Mouse (Mus musculus): ENCODE measurements around the gene Eef1e1. TPM values are rescaled to one million over a fixed set of nuclear protein-coding genes. Genes with fewer than 3 reads are reported as not detected.
"Not testable (repeated sequence)": the region's sequence is repeated elsewhere in the genome, so short reads cannot be mapped to it uniquely, and the experiment has no call there.

Eef1e1 gene
- 10 to 100 TPM; 28.7 to 32.4 TPM for total RNA-seq (2021)

DNA sequence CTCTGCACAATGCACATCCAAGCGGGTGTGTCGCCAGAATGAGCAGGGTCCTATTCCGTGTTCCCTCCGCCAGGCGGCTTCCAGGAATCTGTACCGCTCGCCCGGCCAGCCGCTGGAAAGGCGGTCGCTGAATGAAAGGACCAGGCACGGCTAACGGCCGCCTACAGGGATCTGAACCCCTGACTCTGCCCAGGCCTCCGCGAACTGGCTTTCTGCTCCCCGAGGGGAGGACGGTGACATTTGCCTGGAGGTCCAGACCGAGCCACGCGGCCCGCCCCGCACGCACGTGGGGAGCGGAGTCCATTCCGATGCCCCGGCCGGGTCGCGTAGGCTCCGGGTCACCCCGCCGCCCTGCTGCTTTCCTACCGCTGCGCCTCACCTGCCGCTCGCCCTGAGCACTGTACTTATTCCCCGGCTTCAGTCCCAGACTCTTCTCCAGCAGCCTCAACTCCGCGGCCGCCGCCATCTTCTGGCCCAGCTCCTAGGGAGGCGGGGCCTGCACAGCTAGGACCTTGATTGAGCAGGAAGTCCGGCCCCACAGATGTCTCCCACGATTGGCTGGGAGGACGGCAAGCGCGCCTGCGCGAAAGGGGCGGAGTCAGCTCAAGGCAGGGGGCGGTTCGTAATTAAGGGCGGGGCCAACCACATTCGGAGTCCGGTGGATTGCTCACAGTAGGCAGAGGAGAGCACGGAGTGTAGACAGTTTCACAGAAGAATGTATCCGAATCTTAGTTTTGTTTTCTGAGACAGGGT, at the start of gene Eef1e1:
Eef1e1 (minus strand) TSS at position 531 of the 753 bp plus-strand sequence.
- DNase-seq (ENCODE audit: low spot score in 2 of 2) = peak; percentile 92 to 97
- intact Hi-C loops (cut with DNase I) = loop anchor here (2.0 kb wide), 1 partner anchor 24 kb away; the partner anchor contains the start of gene Bloc1s5

DNA sequence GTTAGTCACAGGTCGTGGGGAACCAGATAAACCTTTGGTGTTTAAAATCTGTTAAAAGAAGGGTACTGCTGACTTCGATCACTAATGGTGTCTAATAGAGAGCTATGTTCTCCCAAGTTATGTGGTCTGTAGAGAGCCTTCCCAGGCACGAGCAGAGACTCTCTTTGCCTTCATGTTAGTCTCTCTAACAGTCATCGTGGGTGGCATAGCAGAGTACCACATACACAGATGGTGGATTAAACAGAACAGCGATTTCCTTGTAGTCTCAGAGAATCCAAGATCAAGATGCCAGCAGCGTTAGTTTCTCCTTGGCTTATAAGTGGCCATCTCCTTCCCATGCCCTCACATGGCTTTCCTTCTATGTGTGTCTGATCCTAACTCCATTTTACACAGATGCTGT, 32.0 kb upstream of the Eef1e1 start:
- DNase-seq (ENCODE audit: low spot score in 2 of 2) = no peak
- intact Hi-C loops (cut with DNase I) = loop anchor here (1.0 to 5.0 kb wide), 2 partner anchors 75 to 271 kb away; partner anchors contain the start of gene Slc35b3

DNA sequence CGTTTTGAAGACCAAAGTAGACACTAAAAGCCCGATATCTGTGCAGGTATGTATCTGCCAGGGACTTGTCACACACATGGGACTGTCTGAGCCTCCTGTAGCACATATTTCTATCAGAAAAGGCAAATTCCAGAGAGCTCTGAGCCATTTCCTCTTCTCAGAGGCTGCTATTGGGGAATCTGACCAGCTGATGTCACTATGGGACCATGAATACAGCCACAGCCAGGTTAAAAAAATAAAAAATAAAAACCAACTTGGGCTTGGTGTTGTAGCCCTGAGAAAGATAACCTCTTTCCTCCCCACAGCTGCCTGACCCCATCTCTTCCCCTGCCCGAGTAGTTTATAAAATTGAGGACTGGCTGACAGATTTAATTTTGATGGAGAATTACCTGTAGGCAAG, 31.2 kb upstream of the Eef1e1 start:
- peak; percentile 54 to 74 for DNase-seq (ENCODE audit: low spot score in 2 of 2)

DNA sequence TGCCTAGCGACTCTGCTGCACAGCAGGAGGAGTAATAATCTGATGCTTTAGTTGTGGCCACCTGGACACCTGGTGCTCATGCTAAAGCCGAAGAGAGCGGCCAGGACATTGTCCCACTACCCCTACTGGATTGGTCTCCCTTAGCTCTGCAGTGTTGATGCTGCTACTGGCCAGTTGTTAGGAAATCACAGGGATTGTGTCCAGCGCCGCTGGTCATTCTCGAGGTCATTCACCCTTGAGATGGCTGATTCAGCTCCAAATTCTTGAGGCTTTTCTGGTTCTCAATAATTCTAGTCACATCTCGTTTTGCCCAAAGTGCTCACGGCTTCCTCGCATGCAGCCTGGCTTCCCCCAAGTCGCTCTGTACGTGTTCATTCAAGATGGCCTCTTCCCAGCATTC, 29.9 kb upstream of the Eef1e1 start:
- intact Hi-C loops (cut with DNase I) = loop anchor here (2.0 kb wide), 1 partner anchor 494 kb away; no protein-coding TSS in a partner anchor
- DNase-seq (ENCODE audit: low spot score in 2 of 2) = no peak

More for the DNA sequence above, 31.2 kb upstream of the Eef1e1 start:
- intact Hi-C loops (cut with DNase I) = loop anchor here (1.0 to 5.0 kb wide), 2 partner anchors 76 to 272 kb away; partner anchors contain the start of gene Slc35b3

DNA sequence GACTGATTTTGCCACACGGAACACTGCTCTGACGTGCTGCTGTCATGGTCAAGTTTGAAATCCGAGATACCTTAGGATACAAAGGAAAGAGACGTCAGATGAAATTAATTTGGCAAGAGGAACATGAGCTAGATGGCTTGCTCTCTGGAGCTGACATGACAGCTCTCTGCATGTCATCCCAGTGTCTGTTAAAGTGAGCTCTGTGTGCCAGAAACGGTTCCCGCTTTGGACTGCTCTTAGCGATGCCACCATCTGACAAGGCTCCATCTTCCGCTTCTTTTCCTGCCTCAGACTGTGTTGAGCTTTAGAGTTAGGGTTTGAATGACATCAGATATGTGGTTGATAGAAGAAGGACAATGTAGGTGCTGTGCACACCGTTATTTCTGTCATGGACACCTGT, 13.5 kb upstream of the Eef1e1 start:
- DNase-seq (ENCODE audit: low spot score in 2 of 2) = no peak

DNA sequence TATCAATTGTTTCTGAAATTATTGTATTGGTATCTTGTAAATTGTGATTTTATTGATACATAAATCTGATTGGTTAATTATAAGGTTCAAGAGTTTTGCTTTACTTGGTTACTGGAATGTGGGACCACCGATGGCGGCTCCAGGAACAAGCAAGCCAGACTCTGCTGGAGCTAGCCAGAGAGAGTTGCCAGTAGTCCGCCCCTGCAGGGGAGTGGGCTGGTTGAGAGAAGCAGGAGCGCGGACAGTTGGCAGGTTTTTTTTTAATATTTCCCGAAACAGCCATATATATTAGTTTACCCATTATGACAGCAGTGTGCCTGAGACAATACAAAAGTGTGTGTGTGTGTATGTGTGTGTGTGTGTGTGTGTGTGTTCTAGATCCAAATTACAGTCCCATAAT, 12.6 kb upstream of the Eef1e1 start:
- intact Hi-C loops (cut with DNase I); DNase-seq (ENCODE audit: low spot score in 2 of 2): not testable (repeated sequence)

More for the DNA sequence above, 13.5 kb upstream of the Eef1e1 start:
- intact Hi-C loops (cut with DNase I) = no loop called here

DNA sequence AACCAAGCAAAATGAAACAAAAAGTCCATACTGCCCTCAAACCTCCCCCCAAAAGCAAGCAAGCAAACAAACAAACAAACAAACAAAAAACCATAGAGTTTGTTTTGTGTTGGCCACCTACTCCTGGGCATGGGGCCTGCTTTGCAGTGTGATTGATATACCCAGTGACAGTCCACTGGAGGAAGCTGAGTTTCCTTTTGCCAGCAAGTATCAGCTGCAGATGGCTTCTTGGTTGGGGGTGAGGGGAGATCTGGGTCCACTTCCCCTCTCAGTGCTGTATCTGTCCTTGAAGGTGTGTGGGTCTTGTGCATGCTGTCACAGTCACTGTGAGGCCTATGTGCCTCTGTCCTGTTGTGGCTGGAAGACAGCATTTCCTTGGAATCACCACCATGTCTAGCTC, 11.2 kb upstream of the Eef1e1 start:
- intact Hi-C loops (cut with DNase I) = no loop called here
- DNase-seq (ENCODE audit: low spot score in 2 of 2) = no peak

DNA sequence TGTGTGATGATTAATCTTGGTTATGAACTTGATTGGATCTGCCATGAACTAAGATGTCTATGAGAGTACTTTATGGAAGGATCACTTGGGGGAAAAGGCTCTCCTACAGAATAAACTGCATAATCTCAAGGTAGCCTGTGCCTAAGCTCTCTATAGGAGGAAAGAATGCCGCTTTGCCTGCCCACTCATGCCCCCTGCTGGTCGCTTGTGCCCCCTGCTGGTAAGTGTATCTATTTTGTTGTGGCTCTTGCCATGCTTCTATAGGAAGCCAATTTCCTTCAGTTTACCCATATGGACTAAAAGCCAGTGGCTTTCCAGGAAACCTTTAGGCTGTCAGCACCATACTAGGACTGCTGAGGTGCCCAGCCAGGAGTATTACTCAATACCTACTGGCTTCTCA, 9.7 kb upstream of the Eef1e1 start:
- intact Hi-C loops (cut with DNase I) = no loop called here
- peak in 1 of 2 experiments; percentile 4 for DNase-seq (ENCODE audit: low spot score in 2 of 2)

DNA sequence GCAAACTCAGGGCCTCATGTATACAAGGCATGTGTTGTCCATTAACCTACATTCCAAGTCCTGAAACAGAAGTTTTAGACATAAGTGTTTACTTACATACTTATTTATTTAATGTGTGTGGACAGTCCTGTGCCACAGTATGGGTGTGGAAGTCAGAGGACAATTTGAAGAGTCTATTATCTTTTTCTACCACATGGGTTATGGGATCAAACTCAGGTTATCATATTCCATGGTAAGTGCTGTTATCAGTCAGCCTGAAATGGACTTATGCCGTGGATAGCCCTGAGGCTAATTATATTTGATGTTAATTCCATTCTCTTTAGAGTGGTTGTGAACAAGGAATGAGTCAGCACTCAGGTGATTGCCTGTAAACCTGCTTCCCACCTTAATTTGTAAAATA, 5.9 kb upstream of the Eef1e1 start:
- intact Hi-C loops (cut with DNase I) = no loop called here
- DNase-seq (ENCODE audit: low spot score in 2 of 2) = no peak

DNA sequence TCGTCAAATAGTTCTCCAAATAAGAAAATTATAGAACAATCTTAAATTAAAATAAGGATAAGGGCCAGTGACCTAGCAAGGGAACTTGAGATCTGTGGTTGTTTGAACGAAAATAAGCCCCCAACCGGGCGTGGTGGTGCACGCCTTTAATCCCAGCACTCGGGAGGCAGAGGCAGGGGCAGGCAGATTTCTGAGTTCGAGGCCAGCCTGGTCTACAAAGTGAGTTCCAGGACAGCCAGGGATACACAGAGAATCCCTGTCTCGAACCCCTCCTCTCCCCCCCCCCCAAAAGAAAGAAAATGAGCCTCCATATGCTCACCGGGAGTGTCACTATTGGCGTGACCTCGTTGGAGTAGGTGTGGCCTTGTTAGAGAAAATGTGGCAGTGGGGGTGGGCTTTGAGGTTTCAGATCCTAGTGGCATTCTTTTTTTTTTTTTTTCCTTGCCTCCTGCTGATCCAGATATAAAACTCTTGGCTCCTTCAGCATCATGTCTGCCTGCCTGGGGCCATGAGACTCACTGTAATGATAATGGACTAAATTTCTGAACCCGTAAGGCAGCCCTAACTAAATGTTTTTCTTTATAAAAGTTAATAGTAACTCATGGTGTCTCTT, 772 bp upstream of the Eef1e1 start:
- no peak for DNase-seq (ENCODE audit: low spot score in 2 of 2)
- intact Hi-C loops (cut with DNase I) = loop anchor here (2.0 kb wide), 1 partner anchor 25 kb away; the partner anchor contains the start of gene Bloc1s5

DNA sequence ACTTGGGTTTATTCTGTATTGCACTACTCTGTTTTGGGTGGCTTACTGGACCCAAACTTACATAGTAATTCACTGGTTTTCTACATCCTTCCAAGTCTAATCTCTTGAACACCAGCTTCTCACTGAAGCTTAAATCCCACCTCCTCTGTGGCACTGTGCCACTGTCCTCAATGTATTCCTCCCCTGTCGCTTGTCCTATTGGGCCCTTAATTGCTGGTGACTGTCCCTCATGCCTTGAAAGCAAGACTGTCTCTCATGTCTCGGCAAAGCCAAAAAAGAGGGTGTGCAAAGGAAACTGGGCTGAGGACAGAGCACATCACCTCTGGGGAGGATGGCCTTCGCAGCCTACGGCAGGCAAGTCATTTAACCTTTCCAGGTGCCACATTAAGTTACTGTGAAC, 993 bp downstream of the Eef1e1 start:
- intact Hi-C loops (cut with DNase I) = loop anchor here (2.0 kb wide), 1 partner anchor 23 kb away; the partner anchor contains the start of gene Bloc1s5
- DNase-seq (ENCODE audit: low spot score in 2 of 2) = no peak

DNA sequence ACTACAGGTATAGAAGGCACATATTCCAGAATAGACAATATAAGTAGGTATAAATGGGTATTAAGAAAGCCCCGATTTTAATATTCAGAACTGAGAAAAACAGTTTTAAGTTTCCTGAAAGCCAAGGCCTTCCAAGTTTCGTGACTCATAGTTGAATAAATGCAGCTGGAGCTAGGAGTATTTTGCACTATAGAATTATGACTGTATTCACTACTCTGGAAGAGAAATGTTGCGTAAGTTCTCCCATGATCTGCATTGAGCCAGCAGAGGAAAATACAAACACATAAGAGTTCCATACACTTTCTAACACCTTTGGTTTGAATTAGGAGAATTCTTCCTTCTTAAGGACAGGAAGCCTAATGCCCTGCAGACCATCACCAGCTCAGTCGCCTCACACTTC, 8.6 kb downstream of the Eef1e1 start:
- intact Hi-C loops (cut with DNase I) = no loop called here
- DNase-seq (ENCODE audit: low spot score in 2 of 2) = no peak

DNA sequence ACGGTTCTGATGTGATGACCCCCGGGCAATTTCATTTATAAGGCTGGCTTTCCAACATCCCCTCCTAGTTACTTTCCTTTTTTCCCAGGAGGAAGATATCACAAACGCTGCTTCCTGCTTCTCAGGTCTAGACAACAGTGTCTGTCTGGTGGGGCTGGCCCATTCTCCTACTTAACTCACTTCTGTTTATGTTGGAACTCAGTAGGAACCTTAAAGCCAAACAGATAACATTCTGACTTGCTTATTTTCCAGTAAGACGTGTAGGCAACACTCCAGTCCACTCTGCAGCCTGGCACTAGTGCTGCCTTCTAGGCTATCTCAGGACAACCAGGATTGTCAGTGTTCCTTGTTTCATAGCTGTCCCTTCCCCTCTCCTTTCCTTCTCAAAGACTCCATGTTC, 9.8 kb downstream of the Eef1e1 start:
- no peak for DNase-seq (ENCODE audit: low spot score in 2 of 2)
- intact Hi-C loops (cut with DNase I) = no loop called here

DNA sequence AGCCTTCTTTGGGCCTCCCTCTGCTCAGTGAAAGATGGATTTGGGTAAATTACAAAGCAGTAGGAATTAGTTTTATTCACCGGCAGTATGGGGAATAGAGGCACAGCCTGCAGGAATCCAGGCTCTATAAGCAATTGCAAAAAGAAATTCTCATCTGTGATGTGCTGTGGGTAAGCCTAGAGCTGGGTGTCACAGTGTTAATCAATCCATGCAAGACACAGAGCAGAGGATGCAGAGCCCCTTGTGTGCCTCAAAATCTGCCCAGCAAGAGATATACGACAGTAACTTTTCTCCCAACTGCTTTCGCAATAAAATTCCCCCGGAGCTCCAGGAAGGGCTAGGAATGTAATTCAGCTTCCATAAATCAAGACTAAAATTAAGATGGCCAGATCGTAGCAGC, 17.4 kb downstream of the Eef1e1 start:
- DNase-seq (ENCODE audit: low spot score in 2 of 2) = no peak
- intact Hi-C loops (cut with DNase I) = no loop called here

DNA sequence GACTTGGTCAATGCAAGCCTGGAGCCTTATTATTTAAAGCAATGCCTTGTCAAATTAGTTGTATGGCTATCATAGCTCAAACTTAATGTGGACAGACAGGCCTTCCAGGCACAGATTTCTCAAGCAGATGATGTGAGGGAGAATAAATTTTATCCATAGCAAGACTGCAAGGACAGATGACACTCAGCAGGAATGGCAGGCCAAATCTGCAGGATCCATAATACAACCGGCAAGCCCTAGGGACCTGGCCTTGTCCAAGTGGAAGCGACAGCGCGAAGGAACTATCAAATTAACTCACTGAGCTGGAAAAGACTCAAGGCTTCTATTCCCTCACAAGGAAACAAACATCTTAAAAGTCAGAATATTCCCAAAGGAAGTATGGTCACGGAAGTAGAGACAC, 17.9 kb downstream of the Eef1e1 start:
- DNase-seq (ENCODE audit: low spot score in 2 of 2) = no peak
- intact Hi-C loops (cut with DNase I) = no loop called here

DNA sequence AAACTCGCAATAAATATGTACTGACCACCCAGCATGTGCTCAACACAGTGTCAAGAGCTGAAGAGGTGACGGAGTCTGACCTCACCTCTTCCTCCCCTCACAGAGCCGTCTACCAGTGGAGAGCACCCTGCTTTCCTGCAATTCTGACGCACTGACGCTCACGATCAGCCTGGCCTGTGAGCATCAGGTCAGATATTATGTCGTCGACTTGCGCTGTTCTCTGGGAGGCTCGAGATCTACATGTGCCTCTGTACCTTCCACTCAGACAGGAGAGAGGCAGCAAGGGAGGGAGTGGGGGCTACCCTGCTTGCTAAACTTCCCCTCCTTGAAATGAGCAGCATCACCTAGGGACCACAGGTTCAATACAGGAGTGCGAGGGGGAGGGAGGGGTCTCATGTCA, 20.2 kb downstream of the Eef1e1 start:
- intact Hi-C loops (cut with DNase I) = no loop called here
- no peak for DNase-seq (ENCODE audit: low spot score in 2 of 2)

DNA sequence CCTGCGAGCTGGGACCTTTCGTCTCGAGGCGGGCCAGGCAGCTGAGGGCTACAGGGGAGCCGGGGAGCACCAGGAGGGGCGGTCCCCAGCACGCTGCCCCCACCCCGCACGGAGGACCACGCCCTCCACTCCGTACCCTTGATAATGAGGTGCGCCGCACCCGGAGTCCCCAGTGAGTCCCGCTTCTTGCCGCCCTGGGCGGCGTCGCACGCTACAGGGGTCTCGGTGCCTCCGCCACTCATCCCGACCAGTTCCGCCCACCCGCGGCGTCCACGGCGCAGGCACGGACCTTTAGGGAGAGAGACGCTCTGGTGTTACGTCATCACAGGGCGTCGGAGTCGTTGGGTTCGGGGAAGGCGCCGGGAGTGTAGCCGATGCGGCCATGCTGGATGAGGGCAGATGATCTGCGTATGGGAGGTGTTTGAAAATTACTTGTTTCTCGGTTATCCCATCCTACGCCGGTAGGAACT, 24.0 kb downstream of the Eef1e1 start, which contains the start of gene Bloc1s5:
Bloc1s5 (minus strand) TSS at position 310 of the 470 bp plus-strand sequence.
- intact Hi-C loops (cut with DNase I) = loop anchor here (2.0 kb wide), 1 partner anchor 24 kb away; the partner anchor contains the start of gene Eef1e1

DNA sequence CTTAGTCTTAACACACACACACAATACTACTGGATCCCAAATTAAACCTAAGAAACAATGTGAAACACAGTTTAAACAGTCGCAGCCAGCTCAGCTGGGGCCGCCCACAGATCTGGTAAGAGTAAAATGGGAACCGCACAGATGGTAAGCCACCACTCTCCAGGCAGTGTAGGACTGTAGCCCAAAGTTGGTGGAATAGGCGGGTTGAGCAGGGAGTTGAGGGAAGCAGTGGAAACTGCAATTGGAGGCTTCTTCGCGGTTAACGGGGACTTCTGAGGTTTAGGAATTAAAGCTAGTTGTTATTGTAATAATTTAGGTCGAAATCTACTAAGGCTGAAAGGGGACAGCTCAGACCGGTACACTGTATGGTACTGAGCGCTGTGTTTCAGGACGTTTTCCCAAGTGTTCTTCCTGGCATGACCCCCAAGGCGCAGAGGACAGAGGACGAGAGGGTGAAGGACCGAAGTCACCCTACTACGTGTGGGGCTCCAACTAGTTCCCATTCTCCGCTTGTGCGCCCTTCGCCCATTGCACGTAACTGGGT, 24.5 kb downstream of the Eef1e1 start:
- intact Hi-C loops (cut with DNase I) = loop anchor here (2.0 kb wide), 1 partner anchor 24 kb away; the partner anchor contains the start of gene Eef1e1
- peak; percentile 73 to 97 for DNase-seq (ENCODE audit: low spot score in 2 of 2)

More for the DNA sequence above, 24.0 kb downstream of the Eef1e1 start, which contains the start of gene Bloc1s5:
- peak; percentile 94 to 96 for DNase-seq (ENCODE audit: low spot score in 2 of 2)

DNA sequence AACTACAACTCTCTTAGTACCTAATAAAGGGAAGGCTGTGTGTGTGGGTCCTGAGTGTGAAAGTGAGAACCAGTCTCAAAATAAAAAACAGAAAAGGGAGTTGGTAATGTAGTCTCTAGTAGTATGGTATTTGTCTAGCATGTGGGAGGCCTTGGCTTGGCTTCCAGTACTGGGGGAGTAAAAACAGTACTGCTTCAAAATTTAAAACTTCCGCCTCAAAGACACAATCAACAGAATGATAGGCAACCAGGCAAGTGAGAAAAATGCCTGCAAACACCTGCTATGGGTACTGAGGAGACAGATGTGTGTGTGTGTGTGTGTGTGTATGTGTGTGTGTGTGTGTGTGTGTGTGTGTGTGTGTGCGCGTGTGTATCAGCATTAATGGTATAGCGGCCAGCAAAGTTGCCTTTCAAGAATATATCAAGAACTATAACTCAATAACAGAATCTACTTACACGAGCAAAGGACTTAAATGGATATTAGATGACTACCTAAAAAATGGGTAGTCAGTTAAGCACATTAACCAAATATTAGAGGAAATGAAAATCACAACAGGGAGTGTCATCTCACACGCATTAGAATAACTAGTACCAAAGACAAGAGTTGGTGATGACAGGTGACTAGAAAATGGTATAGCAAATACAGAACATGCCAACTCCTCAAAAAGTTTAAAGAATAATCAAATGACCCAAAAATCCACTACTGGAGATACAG, 25.4 kb downstream of the Eef1e1 start:
- DNase-seq (ENCODE audit: low spot score in 2 of 2) = peak; percentile 14 to 79
- intact Hi-C loops (cut with DNase I) = no loop called here

All from left cerebral cortex, postnatal 25 days (tissue).